Mouse (Mus musculus): Measurements from ENCODE around the gene Gpld1.

The Gpld1 gene

GRCm38 (mm10) chr13:24942512-24943282 lies at the start of gene Gpld1:
Gene Gpld1 (plus strand): TSS chr13:24943152.
- DNase-seq: no peak

DNA sequence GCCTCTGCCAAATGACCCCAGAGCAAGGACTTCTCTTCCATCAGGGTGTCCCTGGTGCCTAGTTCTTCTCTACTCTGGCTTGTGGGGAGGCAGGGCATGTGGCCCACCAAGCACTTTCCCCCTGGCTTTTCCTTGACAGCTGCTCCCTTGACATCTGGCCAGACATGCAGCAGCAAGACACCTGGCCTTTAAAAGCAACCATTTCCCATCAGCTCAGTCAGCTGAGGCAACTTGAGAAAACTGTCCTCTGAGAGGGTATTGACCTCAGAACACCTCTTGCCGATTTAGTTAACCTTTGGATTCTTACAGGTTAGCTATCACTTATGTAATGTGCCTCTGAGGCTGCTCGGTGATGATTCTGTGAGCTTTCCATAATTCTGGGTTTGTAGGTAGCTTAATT lies 49.1 kb upstream of the Gpld1 start:
- DNase-seq: no peak

DNA sequence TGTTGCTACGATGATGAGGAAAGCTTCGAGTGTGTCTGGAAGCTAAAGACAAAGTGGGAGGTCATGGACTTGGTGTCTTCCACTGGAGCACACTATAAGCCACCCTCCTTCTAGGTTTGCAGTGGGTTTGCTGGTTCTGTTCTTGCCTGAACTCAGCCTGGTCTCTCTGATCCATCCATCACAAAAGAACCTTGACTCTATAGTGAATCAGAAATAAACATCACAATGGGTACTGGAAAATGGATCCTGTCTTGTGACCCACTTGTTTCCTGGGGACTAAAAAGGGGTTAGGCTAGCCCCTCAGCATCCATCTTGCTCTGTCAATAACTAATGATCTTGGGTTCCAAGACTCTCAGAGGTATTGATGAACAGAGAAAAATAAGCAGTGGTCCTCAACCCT lies 41.0 kb upstream of the Gpld1 start:
- DNase-seq: no peak

- no peak for DNase-seq
These were observed 39.5 kb upstream of the Gpld1 start for GRCm38 (mm10) chr13:24903412-24903811.

GRCm38 (mm10) chr13:24905422-24905821 lies 37.5 kb upstream of the Gpld1 start:
- DNase-seq: no peak

DNA sequence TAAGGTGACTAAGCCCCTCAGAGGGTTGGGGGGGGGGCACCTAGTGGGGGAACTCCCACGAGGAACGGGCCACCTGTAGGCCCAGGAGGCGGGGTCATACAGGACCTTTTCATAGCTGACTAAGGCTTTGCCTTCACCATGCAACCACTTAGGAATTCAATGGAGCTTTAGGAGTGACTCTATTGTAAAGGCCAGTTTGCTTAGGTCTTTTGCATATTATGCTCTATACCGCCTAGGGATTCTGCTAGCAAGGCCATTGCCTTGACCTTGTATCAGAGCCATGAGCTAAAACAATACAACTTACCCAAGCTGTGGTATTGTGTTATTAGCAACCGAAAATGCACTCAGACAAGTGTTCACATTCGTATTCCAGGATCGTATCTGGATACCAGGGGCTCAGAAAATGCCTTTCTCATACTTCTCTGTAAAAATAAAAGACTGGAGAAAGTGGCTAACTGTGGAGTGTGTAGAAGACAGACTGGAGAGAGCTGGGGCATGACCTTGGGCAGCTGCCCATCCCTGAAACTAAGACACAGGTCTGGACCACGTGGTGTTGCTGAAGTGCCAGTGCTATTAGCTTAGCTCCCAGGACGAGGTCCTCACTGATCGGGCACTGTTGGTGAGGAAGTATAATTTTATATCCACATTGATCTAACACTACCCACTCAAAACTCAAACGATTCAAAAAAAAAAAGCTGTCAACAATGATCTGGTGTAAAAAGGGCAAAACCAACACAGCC lies 36.0 kb upstream of the Gpld1 start:
- DNase-seq: no peak

- DNase-seq: no peak
These were observed 33.8 kb upstream of the Gpld1 start for GRCm38 (mm10) chr13:24909112-24909511.

- no peak for DNase-seq
These were observed 29.4 kb upstream of the Gpld1 start for GRCm38 (mm10) chr13:24913576-24913975.

DNA sequence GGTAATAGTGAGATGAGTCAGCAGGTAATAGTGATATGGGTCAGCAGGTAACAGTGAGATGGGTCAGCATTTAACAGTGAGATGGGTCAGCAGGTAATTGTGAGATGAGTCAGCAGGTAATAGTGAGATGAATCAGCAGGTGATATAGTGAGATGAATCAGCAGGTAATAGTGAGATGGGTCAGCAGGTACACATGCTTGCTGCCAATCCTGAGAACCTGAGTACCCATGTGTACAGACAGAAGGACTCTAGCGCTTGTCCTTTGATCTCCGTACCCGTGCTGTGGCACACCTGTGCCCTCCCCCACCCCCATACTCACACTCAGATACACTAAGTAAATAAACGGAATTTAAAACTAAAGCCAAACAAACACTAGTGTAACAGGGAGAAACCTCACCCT lies 28.0 kb upstream of the Gpld1 start:
- no peak for DNase-seq

DNA sequence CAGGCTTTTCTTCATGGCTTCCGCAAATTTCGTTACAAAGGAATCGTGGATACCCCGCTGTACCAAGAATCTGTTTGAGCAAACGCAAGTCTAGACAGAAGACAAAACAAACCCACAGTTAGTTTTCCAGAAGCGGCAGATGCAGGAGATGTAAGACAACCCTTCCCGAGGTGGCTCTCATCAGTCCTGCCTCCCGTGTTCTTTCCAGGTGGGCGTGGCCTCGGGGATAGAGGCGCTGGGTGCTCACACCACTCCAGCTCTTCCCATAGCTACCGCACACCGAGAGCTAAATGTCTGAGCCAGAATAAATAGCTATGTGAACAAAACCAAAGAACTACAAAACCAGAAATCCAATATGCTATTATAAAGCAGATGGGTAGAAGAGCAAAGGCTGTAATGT lies 27.1 kb upstream of the Gpld1 start:
- DNase-seq: no peak

GRCm38 (mm10) chr13:24920333-24920977 lies 22.5 kb upstream of the Gpld1 start:
- peak in 1 of 2 experiments; percentile 31 for DNase-seq

- DNase-seq: no peak
These were observed 21.7 kb upstream of the Gpld1 start for GRCm38 (mm10) chr13:24921281-24921680.

- DNase-seq: no peak
These were observed 19.0 kb upstream of the Gpld1 start for GRCm38 (mm10) chr13:24923991-24924390.

DNA sequence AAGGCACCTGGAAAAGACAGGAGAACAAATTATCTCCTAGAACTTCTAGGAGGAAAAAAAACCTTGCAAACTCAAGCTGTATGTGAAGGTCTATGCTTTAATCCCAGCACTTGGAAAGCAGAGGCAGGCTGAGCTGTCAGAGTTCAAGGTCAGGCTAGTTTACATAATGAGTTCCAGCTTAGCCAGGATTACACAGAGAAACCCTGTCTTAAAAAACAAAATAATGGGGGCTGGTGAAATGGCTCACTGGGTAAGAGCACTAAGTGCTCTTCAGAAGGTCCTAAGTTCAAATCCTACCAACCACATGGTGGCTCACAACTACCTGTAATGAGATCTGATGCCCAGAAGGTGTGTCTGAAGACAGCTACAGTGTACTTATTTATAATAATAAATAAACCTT lies 12.4 kb upstream of the Gpld1 start:
- no peak for DNase-seq

- DNase-seq: no peak
These were observed 9.8 kb upstream of the Gpld1 start for GRCm38 (mm10) chr13:24933199-24933598.

- DNase-seq: no peak
These were observed 6.2 kb upstream of the Gpld1 start for GRCm38 (mm10) chr13:24936772-24937107.

GRCm38 (mm10) chr13:24937108-24937838 lies 5.7 kb upstream of the Gpld1 start, which contains the start of gene Aldh5a1:
Gene Aldh5a1 (minus strand): TSS chr13:24937661.
- DNase-seq: peak; percentile 21 to 59

GRCm38 (mm10) chr13:24937839-24938166 lies 5.1 kb upstream of the Gpld1 start:
- no peak for DNase-seq

DNA sequence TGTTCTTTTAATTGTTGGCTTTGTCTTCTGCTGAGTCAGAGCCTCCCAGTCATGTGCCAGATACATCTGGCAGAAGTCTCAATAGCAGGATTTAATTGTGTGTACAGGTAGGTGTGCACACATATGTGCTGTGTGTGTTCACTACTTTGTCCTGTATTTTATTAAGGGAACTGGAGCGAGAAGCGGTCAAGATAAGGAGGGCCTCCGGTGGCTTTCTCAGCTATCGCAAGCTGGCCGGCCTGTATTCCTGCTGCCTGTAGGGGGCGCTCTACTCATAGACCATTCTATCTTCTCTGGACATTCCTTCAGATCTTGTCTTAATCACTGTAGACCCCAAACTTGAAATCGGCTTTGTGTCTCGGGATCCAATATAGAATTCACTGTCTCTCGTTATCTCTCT lies 4.3 kb upstream of the Gpld1 start:
- peak; percentile 10 to 67 for DNase-seq

DNA sequence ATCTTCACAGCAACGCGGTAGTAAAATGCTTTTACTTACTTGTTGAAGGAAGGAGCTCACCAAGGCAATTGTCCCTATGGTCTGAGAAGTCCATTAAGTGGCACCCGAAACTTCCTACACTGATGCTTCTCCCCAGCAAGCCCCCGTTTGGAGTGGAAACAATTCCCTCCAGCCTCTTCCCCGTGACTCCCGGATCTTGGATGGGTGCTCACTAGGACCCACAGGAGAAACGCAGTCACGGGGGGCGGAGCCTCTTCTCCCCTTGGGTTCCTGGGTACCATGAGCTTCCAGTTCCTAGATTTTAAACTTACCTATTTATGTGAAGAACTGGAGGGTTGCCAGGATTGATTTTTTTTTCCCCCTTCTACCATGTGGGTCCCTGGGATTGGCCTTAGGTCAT lies 3.5 kb upstream of the Gpld1 start:
- no peak for DNase-seq

DNA sequence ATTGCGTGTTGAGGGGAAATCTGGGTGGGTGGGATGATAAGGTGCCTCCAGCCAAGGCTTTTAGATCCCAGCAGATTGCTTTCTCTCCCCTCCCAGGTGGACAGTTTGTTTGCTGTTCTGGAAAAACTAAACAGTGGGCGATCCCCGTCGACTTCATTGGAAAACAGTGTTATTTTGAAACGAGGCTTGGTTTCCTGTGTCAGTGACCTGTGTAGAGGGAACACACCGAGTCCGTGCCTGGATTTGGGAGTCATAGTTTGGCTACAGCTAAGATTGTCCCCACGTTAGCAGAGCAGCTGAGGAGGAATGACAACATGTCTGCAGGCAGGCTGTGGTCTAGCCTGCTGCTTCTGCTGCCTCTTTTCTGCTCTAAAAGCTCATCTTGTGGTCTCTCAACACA lies 351 bp downstream of the Gpld1 start:
- no peak for DNase-seq

GRCm38 (mm10) chr13:24945567-24945966 lies 2.6 kb downstream of the Gpld1 start:
- DNase-seq: no peak

DNA sequence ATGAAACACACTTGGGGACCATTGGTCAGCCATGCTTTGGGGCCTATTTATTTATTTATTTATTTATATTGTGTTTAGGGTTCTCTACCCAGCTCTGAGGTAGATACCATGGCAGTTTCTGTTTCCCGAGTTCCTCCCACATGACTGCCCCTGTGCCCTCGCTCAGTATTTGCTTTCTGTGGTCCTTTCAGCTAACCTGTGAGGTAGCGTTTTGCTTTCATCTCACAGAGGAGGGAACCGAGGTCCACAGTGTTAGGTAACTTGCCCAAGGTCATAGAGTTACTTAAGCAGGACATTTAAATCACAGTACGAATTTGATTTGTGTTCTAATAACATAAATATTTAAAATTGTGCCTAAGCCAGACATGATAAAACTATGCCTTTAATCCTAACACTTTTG lies 4.2 kb downstream of the Gpld1 start:
- DNase-seq: no peak

Data from spleen, adult 18-20 months (tissue).